Mouse (Mus musculus) testis, adult 2 months (tissue): Measurements from ENCODE around the gene Hormad1.

Experiments
- CTCF ChIP-seq: fragments of 200-500 bp; IDR thresholded peaks from 2 replicates; pipeline ENCODE4 v1.5.1; 2012; ENCODE audit warnings: low read depth, mild to moderate bottlenecking, inconsistent platforms, low read length, moderate library complexity; ENCODE audit not compliant: control insufficient read depth, insufficient read depth, insufficient replicate concordance
- POLR2A ChIP-seq: fragments of 200-500 bp; IDR thresholded peaks from 2 replicates; pipeline ENCODE4 v1.6.1; 2012; ENCODE audit warnings: low read depth, mild to moderate bottlenecking, inconsistent platforms, low read length, moderate library complexity; ENCODE audit not compliant: control insufficient read depth

GRCm38 (mm10) chr3:95635636-95636035, 76.2 kb downstream of the Hormad1 start:
- TF ChIP-seq POLR2A (no peak), CTCF (no peak)
